Mouse (Mus musculus) MEL (cell line): ENCODE data around the gene Mre11a. TPM values are rescaled to one million over a fixed set of nuclear protein-coding genes. Genes with fewer than 3 reads are reported as not detected.

Experiments
- DNase-seq: peaks from one replicate; pipeline ENCODE4 v3.0.0; 2011; ENCODE audit warnings: low read depth, low spot score
- H3K27ac ChIP-seq: 2 replicates; pipeline ENCODE4 v1.5.1; 2012; ENCODE audit warnings: low read depth, mild to moderate bottlenecking, control low read depth, low read length, moderate library complexity; ENCODE audit not compliant: control insufficient read depth
- H3K27me3 ChIP-seq, 2 experiments: fragments of 150-350 bp in 1 of 2; sonication (generic) in 1 of 2; 2 replicates each; pipeline ENCODE4 v1.6.1; 2012; ENCODE audit warnings: low read length in 2 of 2, mild to moderate bottlenecking in 2 of 2, improper control_type of control experiment in 1 of 2, moderate library complexity in 1 of 2; ENCODE audit not compliant: insufficient read depth in 2 of 2, control insufficient read depth in 1 of 2
- H3K36me3 ChIP-seq, 2 experiments: 2 replicates each; pipeline ENCODE4 v1.6.1; 2012 to 2014; ENCODE audit warnings: low read length in 2 of 2, improper control_type of control experiment in 1 of 2, inconsistent platforms in 1 of 2, mild to moderate bottlenecking in 1 of 2; ENCODE audit not compliant: insufficient read depth in 2 of 2, control insufficient read depth in 1 of 2
- H3K4me1 ChIP-seq, 2 experiments: fragments of 150-350 bp in 1 of 2; sonication (generic) in 1 of 2; 2 replicates each; pipeline ENCODE4 v1.6.1; 2012; ENCODE audit warnings: low read length in 2 of 2, improper control_type of control experiment in 1 of 2, mild to moderate bottlenecking in 1 of 2; ENCODE audit not compliant: insufficient read depth in 2 of 2, control insufficient read depth in 1 of 2
- H3K4me3 ChIP-seq, 2 experiments: fragments of 150-350 bp in 1 of 2; sonication (generic) in 1 of 2; 2 replicates each; pipeline ENCODE4 v1.5.1; 2012; ENCODE audit warnings: low read depth in 2 of 2, low read length in 2 of 2, mild to moderate bottlenecking in 2 of 2, moderate library complexity in 2 of 2, control low read depth in 1 of 2, improper control_type of control experiment in 1 of 2; ENCODE audit not compliant: control insufficient read depth in 1 of 2, insufficient read depth in 1 of 2
- H3K79me2 ChIP-seq: 2 replicates; pipeline ENCODE4 v1.6.1; 2012; ENCODE audit warnings: mild to moderate bottlenecking, low read length, moderate library complexity; ENCODE audit not compliant: control insufficient read depth, poor library complexity, insufficient read depth
- H3K9ac ChIP-seq: 2 replicates; pipeline ENCODE4 v1.6.1; 2012; ENCODE audit warnings: low read depth, mild to moderate bottlenecking, control low read depth, low read length, moderate library complexity; ENCODE audit not compliant: control insufficient read depth, poor library complexity, severe bottlenecking
- H3K9me3 ChIP-seq: fragments of 150-350 bp; sonication (generic); replicated peaks from 2 replicates; pipeline ENCODE4 v1.6.1; 2012; ENCODE audit warnings: mild to moderate bottlenecking, low read length, improper control_type of control experiment, moderate library complexity; ENCODE audit not compliant: insufficient read depth
- CHD2 ChIP-seq: IDR thresholded peaks from 2 replicates; pipeline ENCODE4 v1.6.1; 2011; ENCODE audit warnings: low read length, improper control_type of control experiment
- CTCF ChIP-seq, 3 experiments: IDR thresholded peaks in 2 of 3; conservative IDR thresholded peaks in 1 of 3; 2 replicates each; pipeline ENCODE4 v1.5.1; 2011 to 2012; ENCODE audit warnings: low read length in 3 of 3, low read depth in 2 of 3, mild to moderate bottlenecking in 2 of 3, improper control_type of control experiment in 1 of 3, inconsistent platforms in 1 of 3, mixed read lengths in 1 of 3, moderate library complexity in 1 of 3; ENCODE audit not compliant: control insufficient read depth in 1 of 3, insufficient read depth in 1 of 3, poor library complexity in 1 of 3, severe bottlenecking in 1 of 3
- ELF1 ChIP-seq: IDR thresholded peaks from 2 replicates; pipeline ENCODE4 v1.6.1; 2014; ENCODE audit warnings: low read depth, mild to moderate bottlenecking, inconsistent platforms, low read length, improper control_type of control experiment, moderate library complexity
- GABPA ChIP-seq: IDR thresholded peaks from 2 replicates; pipeline ENCODE4 v1.6.1; 2012; ENCODE audit warnings: low read depth, mild to moderate bottlenecking, inconsistent platforms, low read length, improper control_type of control experiment, moderate library complexity
- GATA1 ChIP-seq: IDR thresholded peaks from 2 replicates; pipeline ENCODE4 v1.6.1; 2011; ENCODE audit warnings: low read depth, low read length, improper control_type of control experiment
- HCFC1 ChIP-seq: IDR thresholded peaks from 2 replicates; pipeline ENCODE4 v1.6.1; 2012; ENCODE audit warnings: low read depth, mild to moderate bottlenecking, inconsistent platforms, low read length, improper control_type of control experiment, moderate library complexity
- KAT2A ChIP-seq: conservative IDR thresholded peaks from 2 replicates; pipeline ENCODE4 v1.6.1; 2012; ENCODE audit warnings: low read depth, low read length, improper control_type of control experiment, inconsistent platforms
- MAFK ChIP-seq: IDR thresholded peaks from 2 replicates; pipeline ENCODE4 v1.6.1; 2011; ENCODE audit warnings: low read depth, mild to moderate bottlenecking, low read length, improper control_type of control experiment, borderline replicate concordance
- MAZ ChIP-seq: IDR thresholded peaks from 2 replicates; pipeline ENCODE4 v1.6.1; 2012; ENCODE audit warnings: low read depth, mild to moderate bottlenecking, inconsistent platforms, low read length, improper control_type of control experiment
- MYB ChIP-seq: IDR thresholded peaks from 2 replicates; pipeline ENCODE4 v1.6.1; 2011; ENCODE audit warnings: mild to moderate bottlenecking, low read depth, low read length, improper control_type of control experiment
- NELFE ChIP-seq: IDR thresholded peaks from 2 replicates; pipeline ENCODE4 v1.6.1; 2011; ENCODE audit warnings: low read depth, low read length, improper control_type of control experiment
- NRF1 ChIP-seq: IDR thresholded peaks from 2 replicates; pipeline ENCODE4 v1.6.1; 2014; ENCODE audit warnings: low read depth, mild to moderate bottlenecking, inconsistent platforms, low read length, improper control_type of control experiment, moderate library complexity; ENCODE audit not compliant: poor library complexity, insufficient read depth, severe bottlenecking
- POLR2AphosphoS5 ChIP-seq: IDR thresholded peaks from 2 replicates; pipeline ENCODE4 v1.6.1; 2012; ENCODE audit warnings: low read depth, borderline replicate concordance, mild to moderate bottlenecking, inconsistent platforms, low read length, moderate library complexity, mixed read lengths
- RAD21 ChIP-seq: IDR thresholded peaks from 2 replicates; pipeline ENCODE4 v1.6.1; 2011; ENCODE audit warnings: mild to moderate bottlenecking, low read depth, low read length, improper control_type of control experiment
- RCOR1 ChIP-seq: IDR thresholded peaks from 2 replicates; pipeline ENCODE4 v1.6.1; 2012; ENCODE audit warnings: low read depth, mild to moderate bottlenecking, inconsistent platforms, low read length, improper control_type of control experiment
- SIN3A ChIP-seq: IDR thresholded peaks from 2 replicates; pipeline ENCODE4 v1.6.1; 2012; ENCODE audit warnings: low read length, improper control_type of control experiment, inconsistent platforms
- TBP ChIP-seq: IDR thresholded peaks from 2 replicates; pipeline ENCODE4 v1.8.0; 2011; ENCODE audit warnings: low read depth, low read length, improper control_type of control experiment
- TCF12 ChIP-seq: IDR thresholded peaks from 2 replicates; pipeline ENCODE4 v1.6.1; 2014; ENCODE audit warnings: low read depth, mild to moderate bottlenecking, inconsistent platforms, low read length, improper control_type of control experiment, moderate library complexity
- USF2 ChIP-seq, 2 experiments: IDR thresholded peaks; 2 replicates each; pipeline ENCODE4 v1.6.1; 2011 to 2012; ENCODE audit warnings: improper control_type of control experiment in 2 of 2, low read length in 2 of 2, borderline replicate concordance in 1 of 2, inconsistent platforms in 1 of 2, low read depth in 1 of 2, mild to moderate bottlenecking in 1 of 2; ENCODE audit not compliant: insufficient read depth in 1 of 2
- ZKSCAN1 ChIP-seq: IDR thresholded peaks from 2 replicates; pipeline ENCODE4 v1.6.1; 2012; ENCODE audit warnings: low read depth, mild to moderate bottlenecking, inconsistent platforms, low read length, improper control_type of control experiment, moderate library complexity
- ZMIZ1 ChIP-seq: IDR thresholded peaks from 2 replicates; pipeline ENCODE4 v1.6.1; 2012; ENCODE audit warnings: low read depth, mild to moderate bottlenecking, inconsistent platforms, low read length, improper control_type of control experiment, moderate library complexity
- polyA plus RNA-seq, 2 experiments: library from polyadenylated mRNA; stranded (reverse) in 1 of 2; unstranded in 1 of 2; fragments of >175 nt in 1 of 2; fragments of >200 nt in 1 of 2; gene quantifications; 2 replicates each; pipeline versions ENCODE4 v1.2.1 to v1.2.4; 2012; ENCODE audit warnings: low replicate concordance in 2 of 2, low read depth in 1 of 2; ENCODE audit not compliant: insufficient read length in 2 of 2, insufficient read depth in 1 of 2, missing spikeins in 1 of 2
- total RNA-seq: library from RNA; depleted of rRNA; stranded (reverse); fragments of 300-350 nt; gene quantifications from 2 replicates; pipeline ENCODE4 v1.2.3, GENCODE M21; 2012

The Mre11a gene
- total and polyA plus RNA-seq, 3 experiments = 88.1 to 288 (median 113) TPM

DNA sequence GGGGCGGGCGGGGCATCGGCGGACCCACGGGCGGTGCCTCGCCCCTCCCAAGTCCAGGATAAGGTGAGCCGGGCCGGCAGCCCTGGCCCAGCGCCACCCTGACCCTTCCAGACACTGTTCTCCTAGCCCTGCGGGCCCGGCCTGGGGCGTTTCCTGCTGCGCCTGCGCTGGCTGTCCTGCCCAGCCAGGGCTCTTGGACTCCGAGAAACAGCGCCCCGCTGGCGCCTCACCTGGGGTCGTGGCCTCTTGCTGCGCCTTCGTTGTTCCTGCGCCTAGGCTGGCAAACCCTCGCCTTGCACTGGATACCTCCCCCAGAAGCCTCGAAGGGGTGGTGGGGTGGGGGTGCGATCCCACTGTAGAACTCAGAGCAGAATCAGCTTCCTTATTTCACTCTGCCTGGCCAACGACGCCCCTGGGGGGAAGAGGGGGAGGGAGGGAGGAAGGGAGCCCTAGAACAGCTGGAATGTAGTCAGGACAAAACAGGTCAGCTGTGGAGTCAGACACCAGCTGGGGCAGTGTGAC, 32.4 kb upstream of the Mre11a start, which contains the start of gene Fut4 (continued):
- TF ChIP-seq TBP (no peak), SIN3A (peak; percentile 42; the same call in 1 of the 2 replicates), MYB (no peak), RCOR1 (no peak), POLR2AphosphoS5 (no peak), GABPA (no peak), NRF1 (peak; percentile 80), TCF12 (peak; percentile 15; the same call in 1 of the 2 replicates), ZMIZ1 (0 out of 2 replicates have a peak, but pooled peaks have one; percentile 47), ELF1 (no peak)

DNA sequence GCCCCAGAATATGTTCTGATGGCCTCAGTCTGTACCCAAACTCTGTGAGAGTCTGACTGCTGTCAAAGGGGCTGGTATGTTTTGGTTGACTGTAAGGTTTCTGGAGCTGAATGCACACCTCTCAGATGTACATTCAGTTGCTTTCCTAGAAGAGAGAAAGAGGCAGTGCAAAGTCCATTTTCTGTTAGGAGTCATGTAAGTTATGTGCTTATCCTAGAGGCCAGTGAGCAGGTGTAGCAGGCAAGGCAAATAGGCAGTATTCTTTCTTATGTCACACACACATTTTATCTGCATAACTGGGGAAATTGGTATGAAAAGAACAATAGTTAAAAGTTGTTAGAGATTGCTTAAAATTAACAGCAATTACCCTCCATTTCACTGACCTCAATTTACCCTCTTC, 30.5 kb upstream of the Mre11a start:
- Histone ChIP-seq H3K4me3 (no peak overlapping the region), H3K9me3 (no peaks in the 10 kb centered on the region), H3K27me3 (peaks cover 2 to 3% of the 10 kb centered on the region in 2 experiments; a peak in 3 of 4 replicates), H3K4me1 (peaks cover 2 to 7% of the 10 kb centered on the region in 2 experiments; a peak in 2 of 4 replicates), H3K79me2 (no peaks in the 10 kb centered on the region; the same call in 1 of the 2 replicates), H3K9ac (no peak overlapping the region), H3K36me3 (no peaks in the 10 kb centered on the region), H3K27ac (no peak overlapping the region)
- no peak for TF ChIP-seq KAT2A
- no peak for TF ChIP-seq MAZ
- TF ChIP-seq USF2 (IDR thresholded peaks at IDR 0.05; ENCODE audit: borderline replicate concordance in 1 of 2, insufficient read depth in 1 of 2, low read depth in 1 of 2, low read length in 2 of 2) = no peak
- TF ChIP-seq ZKSCAN1 = no peak
- TF ChIP-seq RAD21 = no peak
- no peak for TF ChIP-seq POLR2AphosphoS5
- TF ChIP-seq NELFE = no peak
- TF ChIP-seq HCFC1 = no peak
- TF ChIP-seq GATA1 = no peak
- TF ChIP-seq MAFK = no peak
- TF ChIP-seq CTCF (IDR thresholded peaks at IDR 0.05 in 2 of 3, conservative IDR thresholded peaks at IDR 0.05 in 1 of 3; ENCODE audit: control insufficient read depth in 1 of 3, insufficient read depth in 1 of 3, low read depth in 2 of 3, low read length in 3 of 3, poor library complexity in 1 of 3, severe bottlenecking in 1 of 3) = no peak
- TF ChIP-seq TCF12 = no peak
- TF ChIP-seq CHD2 = no peak
- DNase-seq = no peak
